Comparison of ENCODE assay signal across 22 mouse cellular contexts in genomic region chr1:55512165-55512564, GRCm38 (mm10).
"Had no signal": no experiment of that assay in that cellular context is flagged by ENCODE, and none has a peak within 500 bp of the region (broad histone marks: within the 10 kb centered on the region; RNA-seq: fewer than 3 reads in every experiment).

No protein-coding gene starts in this region.

- H3K4me1 ChIP-seq: heart, embryonic 10.5 days; hindbrain, embryonic 10.5 days; hindbrain, embryonic 12.5 days; intestine, embryonic 15.5 days; limb, embryonic 15.5 days; liver, embryonic 12.5 days had no signal

- H3K36me3 ChIP-seq: heart, embryonic 10.5 days; heart, embryonic 12.5 days; hindbrain, embryonic 10.5 days; hindbrain, embryonic 12.5 days; intestine, embryonic 15.5 days; limb, embryonic 13.5 days; limb, embryonic 15.5 days; liver, embryonic 12.5 days had no signal

- ATAC-seq: hindbrain, embryonic 16.5 days; inflammation-experienced regulatory T-cells, adult 6 months; intestine, embryonic 15.5 days; liver, embryonic 12.5 days had no signal

- H3K4me2 ChIP-seq: heart, embryonic 12.5 days; hindbrain, embryonic 12.5 days; hindbrain, embryonic 14.5 days; intestine, embryonic 15.5 days; limb, embryonic 13.5 days; limb, embryonic 15.5 days; liver, embryonic 12.5 days had no signal

- H3K4me3 ChIP-seq: gastrocnemius, adult 2 months; heart, embryonic 10.5 days; heart, embryonic 12.5 days; hindbrain, embryonic 10.5 days; hindbrain, embryonic 12.5 days; intestine, embryonic 15.5 days; limb, embryonic 13.5 days; limb, embryonic 15.5 days; liver, embryonic 12.5 days had no signal

- H3K9ac ChIP-seq: heart, embryonic 12.5 days; hindbrain, embryonic 12.5 days; hindbrain, embryonic 14.5 days; intestine, embryonic 15.5 days; limb, embryonic 13.5 days; limb, embryonic 15.5 days; liver, embryonic 12.5 days had no signal

- H3K9me3 ChIP-seq: heart, embryonic 10.5 days; heart, embryonic 12.5 days; hindbrain, embryonic 10.5 days; hindbrain, embryonic 12.5 days; intestine, embryonic 15.5 days; limb, embryonic 13.5 days; limb, embryonic 15.5 days; liver, embryonic 12.5 days had no signal

- DNase-seq: gastrocnemius, adult 2 months; gastrocnemius, postnatal 10 days; gastrocnemius, postnatal 25 days; heart, postnatal 10 days; heart, postnatal 4 days; kidney, adult 11 months; kidney, postnatal 10 days; kidney, postnatal 25 days; layer of hippocampus, adult 9-11 months; layer of hippocampus, postnatal 36 days; left cerebral cortex, postnatal 4 days had no signal

- H3K27ac ChIP-seq: gastrocnemius, adult 2 months; heart, embryonic 10.5 days; hindbrain, embryonic 10.5 days; hindbrain, embryonic 12.5 days; hindbrain, embryonic 14.5 days; intestine, embryonic 15.5 days; limb, embryonic 13.5 days; limb, embryonic 15.5 days; liver, embryonic 12.5 days had no signal

- H3K27me3 ChIP-seq: hindbrain, embryonic 12.5 days; intestine, embryonic 15.5 days; limb, embryonic 13.5 days; limb, embryonic 15.5 days; liver, embryonic 12.5 days had no signal
